Mouse (Mus musculus): ENCODE measurements at regions not wholly inside any gene's neighbourhood (a gene's known extent, or its start where the extent isn't known, plus 50 kb on each side); places are given as distances from the start of the nearest gene placed in this dataset.
A peak's percentile ranks its signal among the peaks of the same experiment; 100 is the strongest.

GRCm38 (mm10) chr3:149791593-149791992, 801.2 kb upstream of the Adgrl2 start:
- Histone ChIP-seq H3K27ac (no peak overlapping the region), H3K4me1 (no peaks in the 10 kb centered on the region), H3K4me2 (no peak overlapping the region), H3K4me3 (replicated peaks) (no peak overlapping the region), H3K9ac (no peak overlapping the region), H3K9me3 (replicated peaks) (no peaks in the 10 kb centered on the region), H3K36me3 (no peaks in the 10 kb centered on the region), H3K27me3 (no peaks in the 10 kb centered on the region)
- ATAC-seq (replicated peaks; ENCODE audit: low FRiP score): no peak
- 71% methylated on average over 2 of the region's 2 CpGs for WGBS

GRCm38 (mm10) chr3:149786096-149786495, 795.7 kb upstream of the Adgrl2 start:
- no peaks in the 10 kb centered on the region for H3K9me3 ChIP-seq (replicated peaks)
- H3K4me3 ChIP-seq (replicated peaks): no peak overlapping the region
- H3K9ac ChIP-seq: no peak overlapping the region
- no peak overlapping the region for H3K4me2 ChIP-seq
- H3K27ac ChIP-seq: no peak overlapping the region
- no peak for ATAC-seq (replicated peaks; ENCODE audit: low FRiP score)
- no peaks in the 10 kb centered on the region for H3K4me1 ChIP-seq
- H3K27me3 ChIP-seq: no peaks in the 10 kb centered on the region
- no peaks in the 10 kb centered on the region for H3K36me3 ChIP-seq
- 98% methylated on average over 2 of the region's 2 CpGs for whole genome bisulfite sequencing

- H3K4me2 ChIP-seq: no peak overlapping the region
- H3K4me3 ChIP-seq (replicated peaks): no peak overlapping the region
- H3K36me3 ChIP-seq: no peaks in the 10 kb centered on the region
- no peak overlapping the region for H3K9ac ChIP-seq
- H3K4me1 ChIP-seq: no peaks in the 10 kb centered on the region
- H3K27me3 ChIP-seq: no peaks in the 10 kb centered on the region
- ATAC-seq (replicated peaks; ENCODE audit: low FRiP score): no peak
- 83% methylated on average over 2 of the region's 2 CpGs for WGBS
- H3K27ac ChIP-seq: no peak overlapping the region
- H3K9me3 ChIP-seq (replicated peaks): no peaks in the 10 kb centered on the region
Observed at GRCm38 (mm10) chr3:149783903-149784608, 793.7 kb upstream of the Adgrl2 start.

- H3K4me3 ChIP-seq (replicated peaks): no peak overlapping the region
- H3K4me1 ChIP-seq: no peaks in the 10 kb centered on the region
- no peak overlapping the region for H3K4me2 ChIP-seq
- H3K9ac ChIP-seq: no peak overlapping the region
- no peaks in the 10 kb centered on the region for H3K36me3 ChIP-seq
- H3K9me3 ChIP-seq (replicated peaks): no peaks in the 10 kb centered on the region
- ATAC-seq (replicated peaks; ENCODE audit: low FRiP score): no peak
- WGBS: 80% methylated on average over 2 of the region's 2 CpGs
- no peak overlapping the region for H3K27ac ChIP-seq
- H3K27me3 ChIP-seq: no peaks in the 10 kb centered on the region
Observed at GRCm38 (mm10) chr3:149767847-149768421, 777.6 kb upstream of the Adgrl2 start.

- no peak overlapping the region for H3K9ac ChIP-seq
- H3K27ac ChIP-seq: no peak overlapping the region
- H3K4me2 ChIP-seq: no peak overlapping the region
- 0 out of 2 replicates have a peak, but pooled peaks cover 3% of the 10 kb centered on the region for H3K4me1 ChIP-seq
- no peaks in the 10 kb centered on the region for H3K9me3 ChIP-seq (replicated peaks)
- no peak for ATAC-seq (replicated peaks; ENCODE audit: low FRiP score)
- WGBS: 84% methylated on average over 2 of the region's 2 CpGs
- H3K27me3 ChIP-seq: no peaks in the 10 kb centered on the region
- H3K4me3 ChIP-seq (replicated peaks): no peak overlapping the region
- no peaks in the 10 kb centered on the region for H3K36me3 ChIP-seq
Observed at GRCm38 (mm10) chr3:149761245-149761644, 770.9 kb upstream of the Adgrl2 start.

- H3K36me3 ChIP-seq: no peaks in the 10 kb centered on the region
- no peak overlapping the region for H3K4me2 ChIP-seq
- no peaks in the 10 kb centered on the region for H3K9me3 ChIP-seq (replicated peaks)
- 0 out of 2 replicates have a peak, but pooled peaks have one; percentile 25 for ATAC-seq (replicated peaks; ENCODE audit: low FRiP score)
- H3K4me1 ChIP-seq: 0 out of 2 replicates have a peak, but pooled peaks cover 3% of the 10 kb centered on the region
- H3K9ac ChIP-seq: no peak overlapping the region
- no peak overlapping the region for H3K27ac ChIP-seq
- 61% methylated on average over 6 of the region's 6 CpGs for WGBS
- no peak overlapping the region for H3K4me3 ChIP-seq (replicated peaks)
- no peaks in the 10 kb centered on the region for H3K27me3 ChIP-seq
Observed at GRCm38 (mm10) chr3:149757910-149758592, 767.7 kb upstream of the Adgrl2 start.

GRCm38 (mm10) chr3:149736069-149736468, 745.7 kb upstream of the Adgrl2 start:
- no peak for ATAC-seq (replicated peaks; ENCODE audit: low FRiP score)
- 82% methylated on average over 3 of the region's 3 CpGs for WGBS
- Histone ChIP-seq H3K9ac (no peak overlapping the region), H3K4me2 (no peak overlapping the region), H3K27me3 (no peaks in the 10 kb centered on the region), H3K36me3 (no peaks in the 10 kb centered on the region), H3K4me3 (replicated peaks) (no peak overlapping the region), H3K27ac (no peak overlapping the region), H3K9me3 (replicated peaks) (no peaks in the 10 kb centered on the region), H3K4me1 (no peaks in the 10 kb centered on the region)

- Histone ChIP-seq H3K36me3 (no peaks in the 10 kb centered on the region), H3K4me2 (no peak overlapping the region), H3K27ac (no peak overlapping the region), H3K27me3 (no peaks in the 10 kb centered on the region), H3K9ac (no peak overlapping the region), H3K9me3 (replicated peaks) (no peaks in the 10 kb centered on the region), H3K4me1 (0 out of 2 replicates have a peak, but pooled peaks cover 5% of the 10 kb centered on the region), H3K4me3 (replicated peaks) (no peak overlapping the region)
- 84% methylated on average over 4 of the region's 4 CpGs for WGBS
- ATAC-seq (replicated peaks; ENCODE audit: low FRiP score): no peak
Observed at GRCm38 (mm10) chr3:149726212-149726611, 735.9 kb upstream of the Adgrl2 start.

- no peaks in the 10 kb centered on the region for H3K36me3 ChIP-seq
- H3K4me1 ChIP-seq: 0 out of 2 replicates have a peak, but pooled peaks cover 6% of the 10 kb centered on the region
- no peak overlapping the region for H3K27ac ChIP-seq
- no peak for ATAC-seq (replicated peaks; ENCODE audit: low FRiP score)
- 82% methylated on average over 3 of the region's 3 CpGs for WGBS
- no peak overlapping the region for H3K9ac ChIP-seq
- no peaks in the 10 kb centered on the region for H3K9me3 ChIP-seq (replicated peaks)
- no peak overlapping the region for H3K4me2 ChIP-seq
- no peak overlapping the region for H3K4me3 ChIP-seq (replicated peaks)
- no peaks in the 10 kb centered on the region for H3K27me3 ChIP-seq
Observed at GRCm38 (mm10) chr3:149724879-149725278, 734.5 kb upstream of the Adgrl2 start.

GRCm38 (mm10) chr3:149721832-149722231, 731.5 kb upstream of the Adgrl2 start:
- Histone ChIP-seq H3K4me3 (replicated peaks) (no peak overlapping the region), H3K4me1 (0 out of 2 replicates have a peak, but pooled peaks cover 6% of the 10 kb centered on the region), H3K9ac (no peak overlapping the region), H3K4me2 (no peak overlapping the region), H3K9me3 (replicated peaks) (no peaks in the 10 kb centered on the region), H3K27ac (no peak overlapping the region), H3K36me3 (no peaks in the 10 kb centered on the region), H3K27me3 (no peaks in the 10 kb centered on the region)
- 70% methylated on average over 4 of the region's 4 CpGs for WGBS
- ATAC-seq (replicated peaks; ENCODE audit: low FRiP score): no peak

- Histone ChIP-seq H3K4me1 (0 out of 2 replicates have a peak, but pooled peaks cover 6% of the 10 kb centered on the region), H3K9ac (no peak overlapping the region), H3K9me3 (replicated peaks) (no peaks in the 10 kb centered on the region), H3K4me2 (no peak overlapping the region), H3K27ac (no peak overlapping the region), H3K36me3 (no peaks in the 10 kb centered on the region), H3K4me3 (replicated peaks) (no peak overlapping the region), H3K27me3 (no peaks in the 10 kb centered on the region)
- WGBS: 88% methylated on average over 6 of the region's 6 CpGs
- ATAC-seq (replicated peaks; ENCODE audit: low FRiP score): no peak
Observed at GRCm38 (mm10) chr3:149720306-149720705, 730.0 kb upstream of the Adgrl2 start.

- Histone ChIP-seq H3K4me3 (replicated peaks) (peak overlapping the region; percentile 20), H3K9me3 (replicated peaks) (no peaks in the 10 kb centered on the region), H3K27ac (no peak overlapping the region), H3K4me2 (peak overlapping the region; percentile 45), H3K36me3 (no peaks in the 10 kb centered on the region), H3K9ac (no peak overlapping the region), H3K4me1 (no peaks in the 10 kb centered on the region), H3K27me3 (no peaks in the 10 kb centered on the region)
- ATAC-seq (replicated peaks; ENCODE audit: low FRiP score): peak; percentile 46; the same call in 1 of the 2 replicates
- WGBS: 52% methylated on average over 10 of the region's 10 CpGs
Observed at GRCm38 (mm10) chr3:149705724-149706123, 715.4 kb upstream of the Adgrl2 start.

Measured in kidney, embryonic 15.5 days (tissue).